Mouse (Mus musculus): ENCODE measurements around the gene Stat3.

The Stat3 gene

GRCm38 (mm10) chr11:100855178-100855577 lies 84.2 kb downstream of the Stat3 start:
- DNase-seq (ENCODE audit: low spot score in 2 of 2) = no peak

GRCm38 (mm10) chr11:100854268-100854667 lies 85.1 kb downstream of the Stat3 start:
- DNase-seq (ENCODE audit: low spot score in 2 of 2) = no peak

GRCm38 (mm10) chr11:100853018-100853417 lies 86.3 kb downstream of the Stat3 start:
- DNase-seq (ENCODE audit: low spot score in 2 of 2) = no peak

- DNase-seq (ENCODE audit: low spot score in 2 of 2) = no peak
These were observed 87.3 kb downstream of the Stat3 start for GRCm38 (mm10) chr11:100852088-100852487.

- peak; percentile 28 to 47 for DNase-seq (ENCODE audit: low spot score in 2 of 2)
These were observed 88.4 kb downstream of the Stat3 start for GRCm38 (mm10) chr11:100850778-100851528.

GRCm38 (mm10) chr11:100850038-100850777 lies 89.1 kb downstream of the Stat3 start, which contains the start of gene Stat5b:
Gene Stat5b, minus strand, starts transcription at chr11:100850724.
- DNase-seq (ENCODE audit: low spot score in 2 of 2) = peak; percentile 85 to 86

- no peak for DNase-seq (ENCODE audit: low spot score in 2 of 2)
These were observed 89.8 kb downstream of the Stat3 start for GRCm38 (mm10) chr11:100849456-100850037.

GRCm38 (mm10) chr11:100848789-100849379 lies 90.5 kb downstream of the Stat3 start:
- no peak for DNase-seq (ENCODE audit: low spot score in 2 of 2)

- DNase-seq (ENCODE audit: low spot score in 2 of 2) = no peak
These were observed 91.3 kb downstream of the Stat3 start for GRCm38 (mm10) chr11:100848080-100848479.

- DNase-seq (ENCODE audit: low spot score in 2 of 2) = no peak
These were observed 91.8 kb downstream of the Stat3 start for GRCm38 (mm10) chr11:100847572-100847971.

GRCm38 (mm10) chr11:100845793-100846192 lies 93.5 kb downstream of the Stat3 start:
- DNase-seq (ENCODE audit: low spot score in 2 of 2) = no peak

GRCm38 (mm10) chr11:100844121-100844520 lies 95.2 kb downstream of the Stat3 start:
- no peak for DNase-seq (ENCODE audit: low spot score in 2 of 2)

GRCm38 (mm10) chr11:100843070-100843669 lies 96.2 kb downstream of the Stat3 start:
- no peak for DNase-seq (ENCODE audit: low spot score in 2 of 2)

GRCm38 (mm10) chr11:100842025-100842424 lies 97.3 kb downstream of the Stat3 start:
- no peak for DNase-seq (ENCODE audit: low spot score in 2 of 2)

- peak in 1 of 2 experiments; percentile 53 for DNase-seq (ENCODE audit: low spot score in 2 of 2)
These were observed 98.5 kb downstream of the Stat3 start for GRCm38 (mm10) chr11:100840866-100841265.

GRCm38 (mm10) chr11:100839523-100839922 lies 99.8 kb downstream of the Stat3 start:
- DNase-seq (ENCODE audit: low spot score in 2 of 2) = no peak

- no peak for DNase-seq (ENCODE audit: low spot score in 2 of 2)
These were observed 100.4 kb downstream of the Stat3 start for GRCm38 (mm10) chr11:100838894-100839293.

GRCm38 (mm10) chr11:100836923-100837702 lies 102.2 kb downstream of the Stat3 start:
- no peak for DNase-seq (ENCODE audit: low spot score in 2 of 2)
